Mouse (Mus musculus) myocyte (in vitro differentiated cells): Measurements from ENCODE around the gene Hoxa13. TPM values are rescaled to one million over a fixed set of nuclear protein-coding genes. Genes with fewer than 3 reads are reported as not detected.
A peak's percentile ranks its signal among the peaks of the same experiment; 100 is the strongest.

Experiments used
- H3K27me3 ChIP-seq: one replicate; pipeline ENCODE4 v1.6.1; 2011; ENCODE audit not compliant: control insufficient read depth, insufficient read depth, insufficient read length
- H3K36me3 ChIP-seq: one replicate; pipeline ENCODE4 v1.6.1; 2011; ENCODE audit not compliant: control insufficient read depth, insufficient read depth
- H3K4me2 ChIP-seq: one replicate; pipeline ENCODE4 v1.6.1; 2011; ENCODE audit warnings: low read depth, control low read depth
- H3K4me3 ChIP-seq: one replicate; pipeline ENCODE4 v1.5.1; 2011; ENCODE audit warnings: mild to moderate bottlenecking, control low read depth, moderate library complexity
- H3K79me2 ChIP-seq: one replicate; pipeline ENCODE4 v1.6.1; 2011; ENCODE audit not compliant: control insufficient read depth, insufficient read depth
- H3ac ChIP-seq: one replicate; pipeline ENCODE4 v1.6.1; 2011; ENCODE audit not compliant: control insufficient read depth, insufficient read length
- CEBPB ChIP-seq: IDR thresholded peaks from 2 replicates; pipeline ENCODE4 v1.6.1; 2011; ENCODE audit warnings: mild to moderate bottlenecking, moderate library complexity; ENCODE audit not compliant: poor library complexity, insufficient read depth, severe bottlenecking
- E2F4 ChIP-seq: IDR thresholded peaks from one replicate; pipeline ENCODE4 v1.6.1; 2011; ENCODE audit warnings: mild to moderate bottlenecking, control low read depth, moderate library complexity; ENCODE audit not compliant: insufficient read depth
- MAX ChIP-seq: IDR thresholded peaks from one replicate; pipeline ENCODE4 v1.6.1; 2011; ENCODE audit warnings: low read depth, mild to moderate bottlenecking, control low read depth
- MYOD1 ChIP-seq, 3 experiments: IDR thresholded peaks; one replicate each; pipeline ENCODE4 v1.6.1; 2011; ENCODE audit warnings: control low read depth in 2 of 3, low read depth in 2 of 3, mild to moderate bottlenecking in 2 of 3, moderate library complexity in 1 of 3; ENCODE audit not compliant: insufficient read length in 2 of 3, control insufficient read depth in 1 of 3
- MYOG ChIP-seq, 3 experiments: IDR thresholded peaks; one replicate each; pipeline ENCODE4 v1.6.1; 2011; ENCODE audit warnings: control low read depth in 2 of 3, low read depth in 2 of 3, mild to moderate bottlenecking in 2 of 3; ENCODE audit not compliant: insufficient read length in 2 of 3, control insufficient read depth in 1 of 3, insufficient read depth in 1 of 3
- POLR2A ChIP-seq: IDR thresholded peaks from one replicate; pipeline ENCODE4 v1.6.1; 2011; ENCODE audit warnings: low read depth, mild to moderate bottlenecking, control low read depth, moderate library complexity; ENCODE audit not compliant: insufficient read length
- POLR2AphosphoS2 ChIP-seq: IDR thresholded peaks from one replicate; pipeline ENCODE4 v1.6.1; 2011; ENCODE audit warnings: low read depth, control low read depth; ENCODE audit not compliant: insufficient read length
- REST ChIP-seq: IDR thresholded peaks from one replicate; pipeline ENCODE4 v1.6.1; 2011; ENCODE audit warnings: mild to moderate bottlenecking, control low read depth, moderate library complexity; ENCODE audit not compliant: insufficient read depth, insufficient read length
- SRF ChIP-seq: IDR thresholded peaks from one replicate; pipeline ENCODE4 v1.6.1; 2011; ENCODE audit warnings: low read depth; ENCODE audit not compliant: control insufficient read depth, insufficient read length
- TCF12 ChIP-seq: IDR thresholded peaks from one replicate; pipeline ENCODE4 v1.6.1; 2011; ENCODE audit warnings: mild to moderate bottlenecking, control low read depth; ENCODE audit not compliant: poor library complexity, insufficient read depth, severe bottlenecking
- TCF3 ChIP-seq: IDR thresholded peaks from one replicate; pipeline ENCODE4 v1.6.1; 2011; ENCODE audit warnings: low read depth, control low read depth; ENCODE audit not compliant: insufficient read length
- USF1 ChIP-seq: IDR thresholded peaks from one replicate; pipeline ENCODE4 v1.6.1; 2011; ENCODE audit warnings: low read depth, mild to moderate bottlenecking, control low read depth, moderate library complexity
- polyA plus RNA-seq: library from polyadenylated mRNA; unstranded; fragments of >200 nt; fragmentation: generic; extraction: Trizol; gene quantifications from one replicate; pipeline ENCODE4 v1.2.1, GENCODE M21; 2012; ENCODE audit warnings: missing spikeins

Hoxa13 gene
- polyA plus RNA-seq, 1 experiment, result 0.72 TPM

GRCm38 (mm10) chr6:52248638-52249414 is 11.9 kb downstream of the Hoxa13 start:
- peaks cover 42% of the 10 kb centered on the region for H3K79me2 ChIP-seq
- TF ChIP-seq USF1, result no peak
- peak; percentile 26 for TF ChIP-seq POLR2A
- TF ChIP-seq SRF, result no peak
- peak; percentile 33 for TF ChIP-seq POLR2AphosphoS2
- H3K4me2 ChIP-seq, result peak overlapping the region; percentile 90
- H3K4me3 ChIP-seq, result peak overlapping the region; percentile 90
- peak overlapping the region; percentile 27 for H3ac ChIP-seq
- no peaks in the 10 kb centered on the region for H3K36me3 ChIP-seq
- no peaks in the 10 kb centered on the region for H3K27me3 ChIP-seq

DNA sequence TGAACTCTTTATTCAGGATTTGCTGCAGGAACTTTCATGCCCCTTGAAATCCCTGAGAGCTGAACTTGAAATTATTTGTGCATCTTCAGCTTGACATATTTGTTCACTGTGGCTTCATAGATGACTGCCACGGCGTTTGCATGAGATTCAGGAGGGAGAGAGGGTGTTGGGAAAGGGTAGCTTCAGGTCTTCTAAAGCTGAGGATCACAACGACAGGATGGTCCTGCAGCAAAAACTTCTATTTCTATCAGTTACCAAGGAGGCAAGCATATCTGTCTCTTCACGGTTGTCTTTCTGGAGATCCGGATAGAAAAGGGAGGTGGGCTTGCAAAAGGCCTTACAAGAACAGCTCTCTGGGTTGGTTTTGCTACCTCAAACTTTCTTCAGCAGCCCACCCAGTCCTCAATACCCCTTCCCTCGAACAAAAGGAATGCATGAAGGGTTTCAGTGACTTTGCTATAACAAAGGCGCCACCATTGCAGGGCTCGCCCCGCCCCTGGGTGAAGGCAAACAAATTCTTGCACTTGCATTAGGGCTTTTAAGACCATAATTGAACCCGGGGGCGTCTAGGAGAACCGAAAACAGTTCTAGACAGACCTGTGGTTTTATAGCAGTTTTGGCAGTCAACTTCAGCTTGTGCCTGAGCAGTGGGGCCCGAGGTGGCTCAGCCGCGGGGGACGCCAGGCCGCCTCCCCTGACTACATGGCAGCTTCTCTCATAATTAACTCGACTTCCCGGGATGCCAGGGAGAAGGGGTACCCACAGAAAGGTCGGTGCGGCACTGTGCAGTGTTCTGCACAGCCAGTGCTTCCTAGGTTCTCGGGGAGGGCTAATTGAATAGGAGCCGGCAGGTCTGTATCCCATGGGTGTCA is 12.7 kb downstream of the Hoxa13 start:
- Histone ChIP-seq H3ac (no peak overlapping the region), H3K79me2 (peaks cover 46% of the 10 kb centered on the region), H3K4me3 (peak overlapping the region; percentile 90), H3K4me2 (peak overlapping the region; percentile 90), H3K36me3 (no peaks in the 10 kb centered on the region), H3K27me3 (no peaks in the 10 kb centered on the region)
- TF ChIP-seq POLR2A (no peak), TCF3 (no peak), CEBPB (no peak), USF1 (no peak), MYOD1 (IDR thresholded peaks at IDR 0.05; ENCODE audit: control insufficient read depth in 1 of 3, insufficient read length in 2 of 3, low read depth in 2 of 3) (no peak), SRF (no peak), POLR2AphosphoS2 (no peak), TCF12 (no peak), MYOG (IDR thresholded peaks at IDR 0.05; ENCODE audit: control insufficient read depth in 1 of 3, insufficient read depth in 1 of 3, insufficient read length in 2 of 3, low read depth in 2 of 3) (no peak), MAX (no peak)

DNA sequence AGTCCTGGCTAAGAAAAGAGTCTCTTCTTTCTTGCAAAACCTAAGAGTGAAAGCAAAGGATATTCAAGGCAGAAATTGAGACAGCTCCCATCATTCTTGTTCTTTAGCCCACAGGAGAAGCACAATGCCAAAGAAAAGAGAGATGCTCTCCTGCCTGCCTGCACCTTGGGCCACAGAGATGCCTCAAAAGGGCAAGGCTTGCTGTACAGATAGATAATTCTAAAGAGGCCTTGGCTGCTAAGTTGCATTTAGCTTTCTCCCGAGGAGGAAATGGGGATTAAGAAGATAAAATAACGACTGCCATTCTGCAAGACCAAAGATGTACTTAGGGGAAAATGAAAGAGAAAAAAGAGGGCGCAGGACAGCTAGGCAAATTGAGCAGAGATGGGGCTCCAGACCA is 13.8 kb downstream of the Hoxa13 start:
- H3K36me3 ChIP-seq, result no peaks in the 10 kb centered on the region
- peak overlapping the region; percentile 90 for H3K4me2 ChIP-seq
- H3K4me3 ChIP-seq, result peak overlapping the region; percentile 90
- H3K79me2 ChIP-seq, result peaks cover 49% of the 10 kb centered on the region
- TF ChIP-seq USF1 (no peak), MAX (no peak), REST (no peak), MYOD1 (IDR thresholded peaks at IDR 0.05; ENCODE audit: control insufficient read depth in 1 of 3, insufficient read length in 2 of 3, low read depth in 2 of 3) (no peak), E2F4 (no peak), CEBPB (no peak), POLR2AphosphoS2 (no peak), POLR2A (no peak)
- no peaks in the 10 kb centered on the region for H3K27me3 ChIP-seq
- H3ac ChIP-seq, result peak overlapping the region; percentile 73

- Histone ChIP-seq H3K4me3 (peak overlapping the region; percentile 90), H3K4me2 (peak overlapping the region; percentile 90), H3K27me3 (no peaks in the 10 kb centered on the region), H3K79me2 (peaks cover 48% of the 10 kb centered on the region), H3ac (peak overlapping the region; percentile 73), H3K36me3 (no peaks in the 10 kb centered on the region)
- TF ChIP-seq TCF12 (no peak), REST (no peak), POLR2AphosphoS2 (peak; percentile 15), POLR2A (no peak), TCF3 (no peak), MYOD1 (IDR thresholded peaks at IDR 0.05; ENCODE audit: control insufficient read depth in 1 of 3, insufficient read length in 2 of 3, low read depth in 2 of 3) (no peak)
Measured at GRCm38 (mm10) chr6:52246403-52246803, 14.3 kb downstream of the Hoxa13 start.

DNA sequence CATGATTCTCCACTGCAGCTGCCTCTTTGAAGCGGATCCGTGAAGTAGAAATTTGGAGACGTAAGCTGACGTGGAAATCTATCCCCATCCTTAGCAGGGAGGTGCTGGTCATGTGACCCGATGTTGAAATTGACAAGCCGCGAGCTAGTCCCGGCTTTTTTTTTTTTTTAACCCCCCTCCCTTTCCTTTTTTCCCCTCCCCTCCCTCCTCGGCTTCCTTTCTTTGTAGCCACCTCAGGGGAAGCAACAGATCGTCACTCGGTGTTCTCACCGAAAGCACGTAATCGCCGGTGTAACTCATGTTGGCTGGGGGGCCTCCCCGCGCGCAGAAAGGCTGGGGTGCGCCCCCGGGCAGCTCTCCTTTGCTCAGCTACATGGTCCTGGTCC is 14.9 kb downstream of the Hoxa13 start, which contains the start of gene Hoxa11:
TSS of gene Hoxa11 (minus strand) at position 54 of the 386 bp plus-strand sequence.
- Histone ChIP-seq H3K4me3 (peak within 1 kb of the TSS; percentile 90), H3K79me2 (peaks cover 42% of the 10 kb centered on the region), H3K4me2 (peak within 1 kb of the TSS; percentile 90), H3K27me3 (no peaks in the 10 kb centered on the region), H3ac (peak within 1 kb of the TSS; percentile 73), H3K36me3 (no peaks in the 10 kb centered on the region)
- TF ChIP-seq MYOD1 (IDR thresholded peaks at IDR 0.05; ENCODE audit: control insufficient read depth in 1 of 3, insufficient read length in 2 of 3, low read depth in 2 of 3), result no peak
- no peak for TF ChIP-seq TCF12
- no peak for TF ChIP-seq MAX
- TF ChIP-seq TCF3, result no peak
- TF ChIP-seq POLR2AphosphoS2, result peak; percentile 45
- no peak for TF ChIP-seq POLR2A
- peak; percentile 93 for TF ChIP-seq USF1
- TF ChIP-seq REST, result no peak
- no peak for TF ChIP-seq MYOG (IDR thresholded peaks at IDR 0.05; ENCODE audit: control insufficient read depth in 1 of 3, insufficient read depth in 1 of 3, insufficient read length in 2 of 3, low read depth in 2 of 3)
- no peak for TF ChIP-seq E2F4
- TF ChIP-seq CEBPB, result peak; percentile 68; the same call in 1 of the 2 replicates
- TF ChIP-seq SRF, result no peak
